Mouse (Mus musculus) embryonic facial prominence, embryonic 15.5 days (tissue): Measurements from ENCODE around the gene Marveld3. TPM values are rescaled to one million over a fixed set of nuclear protein-coding genes. Genes with fewer than 3 reads are reported as not detected.

Source experiments
- polyA plus RNA-seq: library from polyadenylated mRNA; unstranded; fragments of >200 nt; fragmentation: Nextera tagmentation; extraction: Ambion mirVana; gene quantifications from 2 replicates; pipeline ENCODE4 v1.2.1, GENCODE M21; 2015

Gene Marveld3
- polyA plus RNA-seq, 1 experiment from 2014 or later, result 5.6 TPM

Other genes with a start within 250 kb of the Marveld3 start
- 7.1 and 7.6 TPM in 2 replicates for gene Atxn1l, start 224.5 kb downstream of the Marveld3 start, polyA plus RNA-seq
- 36.4 and 38.3 TPM in 2 replicates for gene Ap1g1, start 183.6 kb downstream of the Marveld3 start, polyA plus RNA-seq
- gene Phlpp2, start 93.7 kb downstream of the Marveld3 start, polyA plus RNA-seq, result 3.3 and 3.6 TPM in 2 replicates
- gene Tat, start 28.2 kb upstream of the Marveld3 start, polyA plus RNA-seq, result 0.27 TPM in 1 of 2 replicates, not detected in the other
- not detected in 2 replicates for gene Chst4, start 77.5 kb upstream of the Marveld3 start, polyA plus RNA-seq
- gene Zfp612, start 117.5 kb upstream of the Marveld3 start, polyA plus RNA-seq, result 8.3 and 8.8 TPM in 2 replicates
- not detected in 2 replicates for gene Gm21964, start 139.0 kb upstream of the Marveld3 start, polyA plus RNA-seq
- gene Gm17720, start 140.6 kb upstream of the Marveld3 start, polyA plus RNA-seq, result not detected in 2 replicates
- 24.6 and 37.7 TPM in 2 replicates for gene Calb2, start 206.0 kb upstream of the Marveld3 start, polyA plus RNA-seq